Mouse (Mus musculus): ENCODE measurements at regions not wholly inside any gene's neighbourhood (a gene's known extent, or its start where the extent isn't known, plus 50 kb on each side); places are given as distances from the start of the nearest gene placed in this dataset.

DNA sequence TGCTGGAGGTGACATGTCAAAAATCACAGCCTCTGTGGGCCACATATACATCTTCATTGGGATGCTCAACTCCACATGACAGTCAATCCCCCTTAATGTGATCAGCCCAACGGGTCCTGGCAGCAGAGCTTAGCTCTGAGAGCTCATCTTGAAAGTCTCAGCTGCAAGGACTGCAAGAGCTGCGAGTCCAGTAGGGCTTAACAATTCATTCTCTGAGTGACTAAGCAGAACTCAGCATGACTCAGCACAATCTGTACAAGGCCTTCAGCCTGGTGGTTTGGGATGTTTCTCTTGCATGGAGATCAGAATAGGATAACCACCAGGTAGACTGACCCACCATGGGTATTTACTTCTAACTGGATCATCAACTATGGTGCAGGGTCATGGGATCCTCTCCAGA is 399.2 kb upstream of the Cdh5 start:
- no peak for TF ChIP-seq CTCF (IDR thresholded peaks at IDR 0.05; ENCODE audit: borderline replicate concordance, insufficient read depth, low read length)
- no peak for TF ChIP-seq POLR2A (IDR thresholded peaks at IDR 0.05; ENCODE audit: low read depth, low read length)
